Mouse (Mus musculus): Measurements from ENCODE around the gene 2310009B15Rik. TPM values are rescaled to one million over a fixed set of nuclear protein-coding genes. Genes with fewer than 3 reads are reported as not detected.

The 2310009B15Rik gene
- polyA plus RNA-seq, 1 experiment from 2014 or later, result 48.1 TPM

- Histone ChIP-seq H3K4me1 (replicated peaks; ENCODE audit: control insufficient read depth, insufficient read depth, low read length) (peaks cover 26% of the 10 kb centered on the region), H3K27ac (ENCODE audit: low read length) (no peak overlapping the region), H3K36me3 (ENCODE audit: control insufficient read depth, insufficient read depth, low read length) (no peaks in the 10 kb centered on the region), H3K9me3 (ENCODE audit: control insufficient read depth, low read length) (no peaks in the 10 kb centered on the region), H3K27me3 (ENCODE audit: control insufficient read depth, insufficient read depth, low read depth, low read length) (peaks cover 81% of the 10 kb centered on the region), H3K4me2 (ENCODE audit: low read depth, low read length) (no peak overlapping the region), H3K4me3 (ENCODE audit: low read length) (no peak overlapping the region; the same call in 1 of the 2 replicates), H3K9ac (ENCODE audit: low read length) (no peak overlapping the region)
- no peak for ATAC-seq (ENCODE audit: low read depth)
- WGBS, result 7% methylated on average over 3 of the region's 3 CpGs
These were observed 12.5 kb downstream of the 2310009B15Rik start for GRCm38 (mm10) chr1:138844166-138844565.

- ATAC-seq (ENCODE audit: low read depth), result no peak
- H3K9ac ChIP-seq (ENCODE audit: low read length), result peak overlapping the region; percentile 39; the same call in 1 of the 2 replicates
- under 1% methylated on average over 35 of the region's 35 CpGs for WGBS
- peak overlapping the region; percentile 38 for H3K4me3 ChIP-seq (ENCODE audit: low read length)
- H3K4me2 ChIP-seq (ENCODE audit: low read depth, low read length), result peak overlapping the region; percentile 66
- H3K9me3 ChIP-seq (ENCODE audit: control insufficient read depth, low read length), result no peaks in the 10 kb centered on the region
- H3K27me3 ChIP-seq (ENCODE audit: control insufficient read depth, insufficient read depth, low read depth, low read length), result peaks cover 81% of the 10 kb centered on the region
- H3K27ac ChIP-seq (ENCODE audit: low read length), result no peak overlapping the region
- no peaks in the 10 kb centered on the region for H3K36me3 ChIP-seq (ENCODE audit: control insufficient read depth, insufficient read depth, low read length)
- peaks cover 21% of the 10 kb centered on the region for H3K4me1 ChIP-seq (replicated peaks; ENCODE audit: control insufficient read depth, insufficient read depth, low read length)
These were observed 13.1 kb downstream of the 2310009B15Rik start for GRCm38 (mm10) chr1:138843361-138844091.

- ATAC-seq (ENCODE audit: low read depth), result no peak
- 2% methylated on average over 10 of the region's 10 CpGs for WGBS
- H3K4me3 ChIP-seq (ENCODE audit: low read length), result no peak overlapping the region
These were observed 13.9 kb downstream of the 2310009B15Rik start for GRCm38 (mm10) chr1:138842756-138843155.

GRCm38 (mm10) chr1:138842315-138842714 lies 14.3 kb downstream of the 2310009B15Rik start:
- Histone ChIP-seq H3K4me2 (ENCODE audit: low read depth, low read length) (peak overlapping the region; percentile 59), H3K9ac (ENCODE audit: low read length) (no peak overlapping the region), H3K9me3 (ENCODE audit: control insufficient read depth, low read length) (no peaks in the 10 kb centered on the region), H3K27ac (ENCODE audit: low read length) (no peak overlapping the region), H3K27me3 (ENCODE audit: control insufficient read depth, insufficient read depth, low read depth, low read length) (peaks cover 82% of the 10 kb centered on the region), H3K4me3 (ENCODE audit: low read length) (peak overlapping the region; percentile 44), H3K36me3 (ENCODE audit: control insufficient read depth, insufficient read depth, low read length) (no peaks in the 10 kb centered on the region), H3K4me1 (replicated peaks; ENCODE audit: control insufficient read depth, insufficient read depth, low read length) (peaks cover 14% of the 10 kb centered on the region)
- ATAC-seq (ENCODE audit: low read depth), result peak; percentile 62; the same call in 1 of the 2 replicates
- WGBS, result 1% methylated on average over 7 of the region's 8 CpGs

More at GRCm38 (mm10) chr1:138842756-138843155, 13.9 kb downstream of the 2310009B15Rik start:
- Histone ChIP-seq H3K9me3 (ENCODE audit: control insufficient read depth, low read length) (no peaks in the 10 kb centered on the region), H3K27ac (ENCODE audit: low read length) (no peak overlapping the region), H3K4me2 (ENCODE audit: low read depth, low read length) (no peak overlapping the region), H3K27me3 (ENCODE audit: control insufficient read depth, insufficient read depth, low read depth, low read length) (peaks cover 81% of the 10 kb centered on the region), H3K36me3 (ENCODE audit: control insufficient read depth, insufficient read depth, low read length) (no peaks in the 10 kb centered on the region), H3K9ac (ENCODE audit: low read length) (no peak overlapping the region), H3K4me1 (replicated peaks; ENCODE audit: control insufficient read depth, insufficient read depth, low read length) (peaks cover 15% of the 10 kb centered on the region)

- Histone ChIP-seq H3K27me3 (ENCODE audit: control insufficient read depth, insufficient read depth, low read depth, low read length) (peaks cover 84% of the 10 kb centered on the region), H3K27ac (ENCODE audit: low read length) (no peak overlapping the region), H3K4me3 (ENCODE audit: low read length) (peak overlapping the region; percentile 44), H3K4me2 (ENCODE audit: low read depth, low read length) (peak overlapping the region; percentile 59), H3K36me3 (ENCODE audit: control insufficient read depth, insufficient read depth, low read length) (no peaks in the 10 kb centered on the region), H3K4me1 (replicated peaks; ENCODE audit: control insufficient read depth, insufficient read depth, low read length) (peaks cover 12% of the 10 kb centered on the region), H3K9me3 (ENCODE audit: control insufficient read depth, low read length) (no peaks in the 10 kb centered on the region), H3K9ac (ENCODE audit: low read length) (peak overlapping the region; percentile 34)
- peak; percentile 61 for ATAC-seq (ENCODE audit: low read depth)
- WGBS, result 5% methylated on average over 54 of the region's 54 CpGs
These were observed 15.2 kb downstream of the 2310009B15Rik start for GRCm38 (mm10) chr1:138841306-138842095.

- no peak overlapping the region for H3K9ac ChIP-seq (ENCODE audit: low read length)
- H3K4me2 ChIP-seq (ENCODE audit: low read depth, low read length), result no peak overlapping the region
- H3K4me1 ChIP-seq (replicated peaks; ENCODE audit: control insufficient read depth, insufficient read depth, low read length), result peaks cover 12% of the 10 kb centered on the region
- no peaks in the 10 kb centered on the region for H3K9me3 ChIP-seq (ENCODE audit: control insufficient read depth, low read length)
- H3K27ac ChIP-seq (ENCODE audit: low read length), result no peak overlapping the region
- peaks cover 84% of the 10 kb centered on the region for H3K27me3 ChIP-seq (ENCODE audit: control insufficient read depth, insufficient read depth, low read depth, low read length)
- H3K36me3 ChIP-seq (ENCODE audit: control insufficient read depth, insufficient read depth, low read length), result no peaks in the 10 kb centered on the region
- 9% methylated on average over 25 of the region's 25 CpGs for whole genome bisulfite sequencing
- no peak overlapping the region; the same call in 1 of the 2 replicates for H3K4me3 ChIP-seq (ENCODE audit: low read length)
- ATAC-seq (ENCODE audit: low read depth), result no peak
These were observed 16.0 kb downstream of the 2310009B15Rik start for GRCm38 (mm10) chr1:138840440-138841305.

GRCm38 (mm10) chr1:138839809-138840430 lies 16.7 kb downstream of the 2310009B15Rik start:
- H3K4me3 ChIP-seq (ENCODE audit: low read length), result no peak overlapping the region
- H3K9ac ChIP-seq (ENCODE audit: low read length), result no peak overlapping the region
- no peaks in the 10 kb centered on the region for H3K9me3 ChIP-seq (ENCODE audit: control insufficient read depth, low read length)
- H3K27ac ChIP-seq (ENCODE audit: low read length), result no peak overlapping the region
- H3K4me1 ChIP-seq (replicated peaks; ENCODE audit: control insufficient read depth, insufficient read depth, low read length), result peaks cover 12% of the 10 kb centered on the region
- ATAC-seq (ENCODE audit: low read depth), result no peak
- WGBS, result 4% methylated on average over 16 of the region's 16 CpGs
- no peaks in the 10 kb centered on the region for H3K36me3 ChIP-seq (ENCODE audit: control insufficient read depth, insufficient read depth, low read length)
- peaks cover 83% of the 10 kb centered on the region for H3K27me3 ChIP-seq (ENCODE audit: control insufficient read depth, insufficient read depth, low read depth, low read length)
- H3K4me2 ChIP-seq (ENCODE audit: low read depth, low read length), result no peak overlapping the region

- H3K9ac ChIP-seq (ENCODE audit: low read length), result no peak overlapping the region
- no peak overlapping the region for H3K4me2 ChIP-seq (ENCODE audit: low read depth, low read length)
- no peak overlapping the region for H3K27ac ChIP-seq (ENCODE audit: low read length)
- H3K36me3 ChIP-seq (ENCODE audit: control insufficient read depth, insufficient read depth, low read length), result no peaks in the 10 kb centered on the region
- ATAC-seq (ENCODE audit: low read depth), result no peak
- peaks cover 12% of the 10 kb centered on the region for H3K4me1 ChIP-seq (replicated peaks; ENCODE audit: control insufficient read depth, insufficient read depth, low read length)
- no peak overlapping the region for H3K4me3 ChIP-seq (ENCODE audit: low read length)
- WGBS, result 29% methylated on average over 2 of the region's 2 CpGs
- H3K9me3 ChIP-seq (ENCODE audit: control insufficient read depth, low read length), result no peaks in the 10 kb centered on the region
- H3K27me3 ChIP-seq (ENCODE audit: control insufficient read depth, insufficient read depth, low read depth, low read length), result peaks cover 83% of the 10 kb centered on the region
These were observed 17.4 kb downstream of the 2310009B15Rik start for GRCm38 (mm10) chr1:138839291-138839690.
